Mouse (Mus musculus): Measurements from ENCODE around the gene Ccdc113. TPM values are rescaled to one million over a fixed set of nuclear protein-coding genes. Genes with fewer than 3 reads are reported as not detected.

Gene Ccdc113
- total and polyA plus RNA-seq, 2 experiments from 2014 or later: 0.78 to 3.2 TPM

- no peaks in the 10 kb centered on the region for H3K4me1 ChIP-seq (ENCODE audit: insufficient read depth, low read length)
- no peak overlapping the region for H3K4me3 ChIP-seq (ENCODE audit: low read length)
- H3K27me3 ChIP-seq (ENCODE audit: insufficient read depth, low read length): no peaks in the 10 kb centered on the region
- no peak for ATAC-seq
- 98% methylated on average over 1 of the region's 1 CpGs for WGBS
- H3K36me3 ChIP-seq (ENCODE audit: insufficient read depth, low read length): no peaks in the 10 kb centered on the region
- H3K9ac ChIP-seq (replicated peaks; ENCODE audit: low read length): no peak overlapping the region
- DNase-seq (ENCODE audit: low spot score): no peak
- H3K27ac ChIP-seq: no peak overlapping the region
- no peaks in the 10 kb centered on the region for H3K9me3 ChIP-seq (ENCODE audit: low read length)
- no peak overlapping the region for H3K4me2 ChIP-seq (ENCODE audit: low read depth, low read length)
- TF ChIP-seq CTCF (IDR thresholded peaks at IDR 0.05; ENCODE audit: low read depth): no peak
Measured at GRCm38 (mm10) chr8:95587339-95587738, 53.5 kb downstream of the Ccdc113 start.

- DNase-seq (ENCODE audit: low spot score) (no peak), ATAC-seq (no peak)
- no peaks in the 10 kb centered on the region for H3K4me1 ChIP-seq (ENCODE audit: insufficient read depth, low read length)
- H3K4me2 ChIP-seq (ENCODE audit: low read depth, low read length): no peak overlapping the region
- no peaks in the 10 kb centered on the region for H3K27me3 ChIP-seq (ENCODE audit: insufficient read depth, low read length)
- TF ChIP-seq CTCF (IDR thresholded peaks at IDR 0.05; ENCODE audit: low read depth): 0 out of 2 replicates have a peak, but pooled peaks have one; percentile 6
- H3K9ac ChIP-seq (replicated peaks; ENCODE audit: low read length): no peak overlapping the region
- no peak overlapping the region for H3K4me3 ChIP-seq (ENCODE audit: low read length)
- no peaks in the 10 kb centered on the region for H3K36me3 ChIP-seq (ENCODE audit: insufficient read depth, low read length)
- no peak overlapping the region for H3K27ac ChIP-seq
- H3K9me3 ChIP-seq (ENCODE audit: low read length): no peaks in the 10 kb centered on the region
- 61% methylated on average over 10 of the region's 10 CpGs for WGBS
Measured at GRCm38 (mm10) chr8:95589282-95589681, 55.4 kb downstream of the Ccdc113 start.

GRCm38 (mm10) chr8:95590539-95590938 is 56.7 kb downstream of the Ccdc113 start:
- no peaks in the 10 kb centered on the region for H3K9me3 ChIP-seq (ENCODE audit: low read length)
- no peak for TF ChIP-seq CTCF (IDR thresholded peaks at IDR 0.05; ENCODE audit: low read depth)
- no peak overlapping the region for H3K27ac ChIP-seq
- H3K4me3 ChIP-seq (ENCODE audit: low read length): no peak overlapping the region
- H3K4me2 ChIP-seq (ENCODE audit: low read depth, low read length): no peak overlapping the region
- no peak overlapping the region for H3K9ac ChIP-seq (replicated peaks; ENCODE audit: low read length)
- H3K27me3 ChIP-seq (ENCODE audit: insufficient read depth, low read length): no peaks in the 10 kb centered on the region
- no peak for ATAC-seq
- DNase-seq (ENCODE audit: low spot score): no peak
- 91% methylated on average over 4 of the region's 4 CpGs for WGBS
- H3K36me3 ChIP-seq (ENCODE audit: insufficient read depth, low read length): no peaks in the 10 kb centered on the region
- no peaks in the 10 kb centered on the region for H3K4me1 ChIP-seq (ENCODE audit: insufficient read depth, low read length)

GRCm38 (mm10) chr8:95592131-95592780 is 58.4 kb downstream of the Ccdc113 start:
- 86% methylated on average over 12 of the region's 12 CpGs for WGBS
- Histone ChIP-seq H3K27ac (no peak overlapping the region), H3K36me3 (ENCODE audit: insufficient read depth, low read length) (no peaks in the 10 kb centered on the region), H3K9ac (replicated peaks; ENCODE audit: low read length) (no peak overlapping the region), H3K4me2 (ENCODE audit: low read depth, low read length) (no peak overlapping the region), H3K4me1 (ENCODE audit: insufficient read depth, low read length) (no peaks in the 10 kb centered on the region), H3K4me3 (ENCODE audit: low read length) (no peak overlapping the region), H3K27me3 (ENCODE audit: insufficient read depth, low read length) (no peaks in the 10 kb centered on the region), H3K9me3 (ENCODE audit: low read length) (no peaks in the 10 kb centered on the region)
- ATAC-seq (no peak), DNase-seq (ENCODE audit: low spot score) (no peak)
- no peak for TF ChIP-seq CTCF (IDR thresholded peaks at IDR 0.05; ENCODE audit: low read depth)

GRCm38 (mm10) chr8:95593439-95594393 is 59.8 kb downstream of the Ccdc113 start:
- Histone ChIP-seq H3K9me3 (ENCODE audit: low read length) (no peaks in the 10 kb centered on the region), H3K4me3 (ENCODE audit: low read length) (no peak overlapping the region), H3K36me3 (ENCODE audit: insufficient read depth, low read length) (no peaks in the 10 kb centered on the region), H3K4me1 (ENCODE audit: insufficient read depth, low read length) (no peaks in the 10 kb centered on the region), H3K27ac (no peak overlapping the region), H3K4me2 (ENCODE audit: low read depth, low read length) (no peak overlapping the region), H3K9ac (replicated peaks; ENCODE audit: low read length) (no peak overlapping the region), H3K27me3 (ENCODE audit: insufficient read depth, low read length) (no peaks in the 10 kb centered on the region)
- TF ChIP-seq CTCF (IDR thresholded peaks at IDR 0.05; ENCODE audit: low read depth): no peak
- WGBS: 86% methylated on average over 7 of the region's 7 CpGs
- no peak for DNase-seq (ENCODE audit: low spot score)
- no peak for ATAC-seq

- Histone ChIP-seq H3K4me2 (ENCODE audit: low read depth, low read length) (no peak overlapping the region), H3K9ac (replicated peaks; ENCODE audit: low read length) (no peak overlapping the region), H3K4me1 (ENCODE audit: insufficient read depth, low read length) (no peaks in the 10 kb centered on the region), H3K27me3 (ENCODE audit: insufficient read depth, low read length) (no peaks in the 10 kb centered on the region), H3K9me3 (ENCODE audit: low read length) (no peaks in the 10 kb centered on the region), H3K27ac (no peak overlapping the region), H3K4me3 (ENCODE audit: low read length) (no peak overlapping the region), H3K36me3 (ENCODE audit: insufficient read depth, low read length) (no peaks in the 10 kb centered on the region)
- TF ChIP-seq CTCF (IDR thresholded peaks at IDR 0.05; ENCODE audit: low read depth): no peak
- ATAC-seq (no peak), DNase-seq (ENCODE audit: low spot score) (no peak)
- WGBS: 85% methylated on average over 14 of the region's 14 CpGs
Measured at GRCm38 (mm10) chr8:95595131-95595530, 61.2 kb downstream of the Ccdc113 start.

Measured in hindbrain, postnatal 0 days (tissue).